Mouse (Mus musculus) forebrain, embryonic 12.5 days (tissue): ENCODE data around the gene Utp4. TPM values are rescaled to one million over a fixed set of nuclear protein-coding genes. Genes with fewer than 3 reads are reported as not detected.
"Not testable (repeated sequence)": the region's sequence is repeated elsewhere in the genome, so short reads cannot be mapped to it uniquely, and the experiment has no call there.

ENCODE experiments used
- ATAC-seq: fragments of 200-750 bp; cut with Nextera tagmentation; 2 replicates; pipeline ENCODE4 v1.8.0; 2017; ENCODE audit warnings: moderate TSS enrichment; ENCODE audit not compliant: low FRiP score
- H3K27ac ChIP-seq: fragments of 300-500 bp; sonication (generic); 2 replicates; pipeline ENCODE4 v1.5.1; 2016; ENCODE audit warnings: mild to moderate bottlenecking
- H3K27me3 ChIP-seq: fragments of 300-500 bp; sonication (generic); 2 replicates; pipeline ENCODE4 v1.6.1; 2016; ENCODE audit warnings: mild to moderate bottlenecking
- H3K36me3 ChIP-seq: fragments of 300-500 bp; sonication (generic); replicated peaks from 2 replicates; pipeline ENCODE4 v1.6.1; 2016; ENCODE audit warnings: mild to moderate bottlenecking
- H3K4me1 ChIP-seq: fragments of 300-500 bp; sonication (generic); 2 replicates; pipeline ENCODE4 v1.6.1; 2016
- H3K4me2 ChIP-seq: fragments of 300-500 bp; sonication (generic); 2 replicates; pipeline ENCODE4 v1.6.1; 2016; ENCODE audit warnings: mild to moderate bottlenecking, moderate library complexity
- H3K4me3 ChIP-seq: fragments of 300-500 bp; sonication (generic); replicated peaks from 2 replicates; pipeline ENCODE4 v1.5.1; 2016; ENCODE audit warnings: mild to moderate bottlenecking
- H3K9ac ChIP-seq: fragments of 300-500 bp; sonication (generic); 2 replicates; pipeline ENCODE4 v1.6.1; 2016; ENCODE audit warnings: mild to moderate bottlenecking
- H3K9me3 ChIP-seq: fragments of 300-500 bp; sonication (generic); 2 replicates; pipeline ENCODE4 v1.6.1; 2016
- WGBS: fragments of 180-500 bp; shearing (Covaris S2); methylation state at CpG from one replicate; pipeline ENCODE4 v1.1.7; 2016; 5-methylcytosine and 5-hydroxymethylcytosine counted together
- polyA plus RNA-seq: library from polyadenylated mRNA; unstranded; fragments of >200 nt; fragmentation: Nextera tagmentation; extraction: Ambion mirVana; gene quantifications from 2 replicates; pipeline ENCODE4 v1.2.1, GENCODE M21; 2016

The Utp4 gene
- polyA plus RNA-seq, 1 experiment from 2014 or later = 59.6 TPM

GRCm38 (mm10) chr8:106908291-106908690 lies 14.9 kb downstream of the Utp4 start:
- H3K4me1 ChIP-seq = no peaks in the 10 kb centered on the region
- WGBS = 89% methylated on average over 7 of the region's 7 CpGs
- no peaks in the 10 kb centered on the region for H3K27me3 ChIP-seq
- no peak overlapping the region for H3K4me2 ChIP-seq
- H3K36me3 ChIP-seq = peaks cover 76% of the 10 kb centered on the region
- no peaks in the 10 kb centered on the region for H3K9me3 ChIP-seq
- no peak overlapping the region for H3K27ac ChIP-seq
- no peak overlapping the region for H3K9ac ChIP-seq
- H3K4me3 ChIP-seq = no peak overlapping the region
- ATAC-seq = no peak

- H3K9me3 ChIP-seq = no peaks in the 10 kb centered on the region
- peaks cover 78% of the 10 kb centered on the region for H3K36me3 ChIP-seq
- no peaks in the 10 kb centered on the region for H3K27me3 ChIP-seq
- H3K27ac ChIP-seq = no peak overlapping the region
- 97% methylated on average over 10 of the region's 10 CpGs for WGBS
- H3K4me2 ChIP-seq = no peak overlapping the region
- H3K4me1 ChIP-seq = no peaks in the 10 kb centered on the region
- H3K9ac ChIP-seq = no peak overlapping the region
- no peak for ATAC-seq
- H3K4me3 ChIP-seq = no peak overlapping the region
Measured at GRCm38 (mm10) chr8:106913631-106914030, 20.2 kb downstream of the Utp4 start.

- H3K27ac ChIP-seq = no peak overlapping the region
- H3K36me3 ChIP-seq = peaks cover 77% of the 10 kb centered on the region
- 91% methylated on average over 8 of the region's 8 CpGs for WGBS
Measured at GRCm38 (mm10) chr8:106919721-106920394, 26.4 kb downstream of the Utp4 start.

GRCm38 (mm10) chr8:106920395-106920741 lies 26.9 kb downstream of the Utp4 start:
- 96% methylated on average over 5 of the region's 5 CpGs for WGBS
- H3K27ac ChIP-seq = no peak overlapping the region
- peaks cover 72% of the 10 kb centered on the region for H3K36me3 ChIP-seq
- ATAC-seq = no peak
- H3K4me3 ChIP-seq = no peak overlapping the region
- H3K4me1 ChIP-seq = no peaks in the 10 kb centered on the region
- no peaks in the 10 kb centered on the region for H3K27me3 ChIP-seq
- no peak overlapping the region for H3K4me2 ChIP-seq
- no peaks in the 10 kb centered on the region for H3K9me3 ChIP-seq
- no peak overlapping the region for H3K9ac ChIP-seq

More at GRCm38 (mm10) chr8:106919721-106920394, 26.4 kb downstream of the Utp4 start:
- Histone ChIP-seq H3K9me3 (no peaks in the 10 kb centered on the region), H3K4me1 (no peaks in the 10 kb centered on the region), H3K9ac (no peak overlapping the region), H3K27me3 (no peaks in the 10 kb centered on the region), H3K4me2 (no peak overlapping the region), H3K4me3 (no peak overlapping the region)
- no peak for ATAC-seq

- WGBS = 86% methylated on average over 4 of the region's 4 CpGs
- Histone ChIP-seq H3K4me1 (no peaks in the 10 kb centered on the region), H3K9me3 (no peaks in the 10 kb centered on the region), H3K9ac (no peak overlapping the region), H3K4me2 (no peak overlapping the region), H3K36me3 (peaks cover 36% of the 10 kb centered on the region), H3K4me3 (no peak overlapping the region), H3K27me3 (no peaks in the 10 kb centered on the region), H3K27ac (no peak overlapping the region)
- ATAC-seq = no peak
Measured at GRCm38 (mm10) chr8:106924057-106924456, 30.6 kb downstream of the Utp4 start.

GRCm38 (mm10) chr8:106924904-106925349 lies 31.5 kb downstream of the Utp4 start:
- no peak overlapping the region for H3K27ac ChIP-seq
- no peaks in the 10 kb centered on the region for H3K9me3 ChIP-seq
- WGBS = 89% methylated on average over 8 of the region's 8 CpGs
- H3K36me3 ChIP-seq = peaks cover 27% of the 10 kb centered on the region
- no peaks in the 10 kb centered on the region for H3K4me1 ChIP-seq
- no peaks in the 10 kb centered on the region for H3K27me3 ChIP-seq
- no peak overlapping the region for H3K9ac ChIP-seq
- H3K4me2 ChIP-seq = no peak overlapping the region
- no peak overlapping the region for H3K4me3 ChIP-seq
- ATAC-seq = no peak

GRCm38 (mm10) chr8:106925446-106925845 lies 32.0 kb downstream of the Utp4 start:
- H3K9me3 ChIP-seq = no peaks in the 10 kb centered on the region

GRCm38 (mm10) chr8:106927247-106927646 lies 33.8 kb downstream of the Utp4 start:
- H3K9ac ChIP-seq = no peak overlapping the region
- H3K27me3 ChIP-seq = peaks cover 7% of the 10 kb centered on the region; the same call in 1 of the 2 replicates
- 54% methylated on average over 4 of the region's 4 CpGs for WGBS
- H3K4me2 ChIP-seq = no peak overlapping the region
- ATAC-seq = no peak
- H3K27ac ChIP-seq = no peak overlapping the region
- peaks cover 1% of the 10 kb centered on the region for H3K4me1 ChIP-seq
- H3K36me3 ChIP-seq = peaks cover 12% of the 10 kb centered on the region
- no peaks in the 10 kb centered on the region for H3K9me3 ChIP-seq
- H3K4me3 ChIP-seq = no peak overlapping the region

More at GRCm38 (mm10) chr8:106925446-106925845, 32.0 kb downstream of the Utp4 start:
- Histone ChIP-seq H3K4me2 (no peak overlapping the region), H3K4me1 (no peaks in the 10 kb centered on the region), H3K27ac (no peak overlapping the region), H3K4me3 (no peak overlapping the region), H3K36me3 (peaks cover 22% of the 10 kb centered on the region), H3K9ac (no peak overlapping the region), H3K27me3 (no peaks in the 10 kb centered on the region)
- no peak for ATAC-seq
- WGBS = 93% methylated on average over 4 of the region's 4 CpGs

- 95% methylated on average over 11 of the region's 11 CpGs for WGBS
Measured at GRCm38 (mm10) chr8:106928182-106928581, 34.7 kb downstream of the Utp4 start.

GRCm38 (mm10) chr8:106929155-106929913 lies 35.9 kb downstream of the Utp4 start:
- Histone ChIP-seq H3K27ac (no peak overlapping the region), H3K9me3 (no peaks in the 10 kb centered on the region), H3K27me3 (peaks cover 15% of the 10 kb centered on the region), H3K36me3 (no peaks in the 10 kb centered on the region), H3K9ac (no peak overlapping the region), H3K4me3 (no peak overlapping the region), H3K4me2 (no peak overlapping the region), H3K4me1 (peaks cover 7% of the 10 kb centered on the region)
- 74% methylated on average over 6 of the region's 6 CpGs for WGBS
- no peak for ATAC-seq

More at GRCm38 (mm10) chr8:106928182-106928581, 34.7 kb downstream of the Utp4 start:
- H3K27ac ChIP-seq, H3K4me3 ChIP-seq, H3K9ac ChIP-seq, H3K4me1 ChIP-seq, ATAC-seq, H3K27me3 ChIP-seq, H3K4me2 ChIP-seq, H3K9me3 ChIP-seq, H3K36me3 ChIP-seq: not testable (repeated sequence)

GRCm38 (mm10) chr8:106929921-106930320 lies 36.5 kb downstream of the Utp4 start:
- no peak overlapping the region for H3K4me3 ChIP-seq
- WGBS = 82% methylated on average over 5 of the region's 5 CpGs
- no peaks in the 10 kb centered on the region for H3K9me3 ChIP-seq
- no peak overlapping the region for H3K4me2 ChIP-seq
- no peaks in the 10 kb centered on the region for H3K36me3 ChIP-seq
- peaks cover 8% of the 10 kb centered on the region for H3K4me1 ChIP-seq
- H3K27ac ChIP-seq = no peak overlapping the region
- ATAC-seq = no peak
- peaks cover 18% of the 10 kb centered on the region for H3K27me3 ChIP-seq
- H3K9ac ChIP-seq = no peak overlapping the region

GRCm38 (mm10) chr8:106932376-106933065 lies 39.1 kb downstream of the Utp4 start:
- Histone ChIP-seq H3K9me3 (no peaks in the 10 kb centered on the region), H3K27me3 (peaks cover 22% of the 10 kb centered on the region), H3K4me1 (peaks cover 19% of the 10 kb centered on the region), H3K36me3 (no peaks in the 10 kb centered on the region), H3K9ac (no peak overlapping the region), H3K27ac (no peak overlapping the region), H3K4me2 (peak overlapping the region; percentile 45), H3K4me3 (0 out of 2 replicates have a peak overlapping the region, but pooled peaks have one; percentile 11)
- no peak for ATAC-seq
- WGBS = 11% methylated on average over 22 of the region's 22 CpGs
